In the genomic region with DNA sequence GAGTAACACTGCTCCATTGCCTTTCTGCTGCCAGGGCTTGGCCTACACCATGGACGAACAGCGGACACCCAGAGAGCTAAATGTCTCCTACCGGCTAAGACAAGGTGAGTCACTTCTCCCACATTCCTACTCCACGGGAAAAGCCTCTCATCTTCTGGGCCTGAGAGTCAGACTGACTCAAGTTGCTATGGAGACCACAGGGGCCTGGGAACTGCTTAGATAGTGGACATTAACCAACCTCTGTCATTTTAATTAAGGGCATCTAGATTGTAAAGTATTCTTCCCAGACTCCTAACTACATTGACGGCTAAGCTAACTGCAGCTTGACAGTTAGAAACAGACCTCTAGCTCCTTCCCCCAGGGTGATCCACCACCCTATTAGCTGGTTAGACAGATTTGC, we compare ENCODE assay signal across 1 mouse cellular context.
TF ChIP-seq lines count a peak whose summit lies in the region.

No protein-coding gene starts in this region.

TF ChIP-seq in CH12.LX, 34 proteins besides CTCF, POLR2A, EP300 and RAD21 (continued from another document):
- no peak for TF ChIP-seq ZC3H11A (IDR thresholded peaks at IDR 0.05; ENCODE audit: low read depth, low read length)
- TF ChIP-seq USF2 (conservative IDR thresholded peaks at IDR 0.05; ENCODE audit: low read depth, low read length) = no peak
